ENCODE assay signal across 8 mouse cellular contexts in the genomic region with DNA sequence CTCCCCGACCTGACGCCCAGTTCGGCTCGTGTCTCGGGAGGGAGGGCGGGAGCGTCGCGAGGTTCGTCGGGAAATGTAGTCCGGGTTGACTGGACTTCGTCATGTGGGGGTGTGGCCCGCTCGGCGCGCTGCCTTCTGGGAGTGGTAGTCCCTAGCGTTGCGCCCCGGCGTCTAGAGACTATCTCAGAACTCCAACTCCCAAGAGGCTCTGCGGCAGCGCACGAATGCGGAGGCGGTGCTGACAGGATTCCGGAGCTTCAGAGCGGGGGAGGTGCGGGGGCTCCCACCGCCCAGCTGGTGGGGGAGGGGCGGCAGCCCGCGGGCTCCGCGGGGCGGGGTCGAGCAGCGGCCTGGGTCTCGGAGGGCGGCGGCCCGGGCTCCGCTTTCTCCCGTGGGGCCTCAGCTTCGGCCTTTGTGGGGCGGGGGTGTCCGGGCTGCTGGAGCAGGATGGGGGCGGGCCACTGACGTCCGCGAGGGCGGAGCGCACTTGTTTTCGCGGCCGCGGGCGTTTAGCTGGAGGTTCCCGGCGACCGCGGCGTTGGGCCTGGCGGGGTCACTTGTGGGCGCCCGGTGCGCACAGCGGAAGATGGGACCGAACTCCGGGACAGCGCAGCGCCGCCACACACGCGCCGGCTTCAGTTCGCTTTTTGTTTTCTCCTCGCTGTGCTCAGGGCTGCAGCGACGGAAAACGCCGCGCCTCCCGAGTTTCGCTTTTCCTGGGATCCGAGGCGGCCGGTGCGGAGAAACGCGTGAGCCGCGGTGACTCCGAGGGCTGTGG. TPM values are rescaled to one million over a fixed set of nuclear protein-coding genes. Genes with fewer than 3 reads are reported as not detected.
DNase-seq lines count a peak whose midpoint lies in the region; ATAC-seq lines count a peak whose summit lies in the region.

A gene (minus strand): TSS at position 86 of the 778 bp plus-strand sequence.

- peaks cover 14% of the 10 kb centered on the region for H3K36me3 ChIP-seq in hindbrain, embryonic 12.5 days

- peak within 1 kb of the TSS; percentile 99 for H3K4me3 ChIP-seq in hindbrain, embryonic 12.5 days

- under 1% methylated on average over 79 of the region's 94 CpGs for WGBS in hindbrain, embryonic 12.5 days

- H3K9me3 ChIP-seq in hindbrain, embryonic 12.5 days (replicated peaks): no peaks in the 10 kb centered on the region

- H3K27me3 ChIP-seq in hindbrain, embryonic 12.5 days: no peaks in the 10 kb centered on the region

- DNase-seq in NIH3T3 (ENCODE audit: low read depth): peak; percentile 98
- DNase-seq in cerebellum, postnatal 10 days: peak; percentile 99 to 100
- DNase-seq in frontal cortex, postnatal 10 days (ENCODE audit: low spot score in 2 of 2): peak; percentile 99
- peak; percentile 98 to 99 for DNase-seq in layer of hippocampus, postnatal 14 days (ENCODE audit: low spot score in 2 of 2)
- peak; percentile 99 for DNase-seq in lung, postnatal 14 days
- DNase-seq in retina, adult 2 months (ENCODE audit: low read depth, low spot score): peak; percentile 96
- peak; percentile 98 to 99 for DNase-seq in thymus, postnatal 36 days

- peak within 1 kb of the TSS; percentile 84 for H3K27ac ChIP-seq in hindbrain, embryonic 12.5 days

- ATAC-seq in hindbrain, embryonic 12.5 days (ENCODE audit: low FRiP score): peak; percentile 97

- H3K9ac ChIP-seq in hindbrain, embryonic 12.5 days: peak within 1 kb of the TSS; percentile 97

- H3K4me1 ChIP-seq in hindbrain, embryonic 12.5 days: peaks cover 19% of the 10 kb centered on the region

- H3K4me2 ChIP-seq in hindbrain, embryonic 12.5 days (replicated peaks): peak within 1 kb of the TSS; percentile 87

RNA-seq across cellular contexts. Expression of the gene that starts here (rescaled TPM):
- 29.2 and 29.7 TPM in 2 replicates for polyA plus RNA-seq in hindbrain, embryonic 12.5 days (2016; fragmentation: Nextera tagmentation; extraction: Ambion mirVana)
- 10 to 100 TPM; 11.8 to 13.3 TPM for total RNA-seq in layer of hippocampus, postnatal 14 days (2021)

Comparison
In these comparisons a context has a peak if more than half of its experiments do, and no peak if none do; other contexts are left out.
1. Peak in every context shown above with its lines: DNase-seq, ATAC-seq, H3K4me3 ChIP-seq and H3K27ac ChIP-seq.